Mouse (Mus musculus): Measurements from ENCODE around the gene Cblb. TPM values are rescaled to one million over a fixed set of nuclear protein-coding genes. Genes with fewer than 3 reads are reported as not detected.

The Cblb gene
- polyA plus RNA-seq (2014; fragmentation: Illumina TruSeq; extraction: RNeasy Lipid Tissue Mini Kit (QIAGEN cat#74804); ENCODE audit: low read depth, low replicate concordance): 20.4 TPM

GRCm38 (mm10) chr16:52031091-52031689 lies at the start of gene Cblb:
Gene Cblb, plus strand, starts transcription at chr16:52031225.

